ENCODE assay signal across 23 mouse cellular contexts in genomic region chr5:137699850-137700249, GRCm38 (mm10). TPM values are rescaled to one million over a fixed set of nuclear protein-coding genes. Genes with fewer than 3 reads are reported as not detected.
DNase-seq lines count a peak whose midpoint lies in the region; ATAC-seq and TF ChIP-seq lines count a peak whose summit lies in the region.
"Had no signal": no experiment of that assay in that cellular context is flagged by ENCODE, and none has a peak within 500 bp of the region (broad histone marks: within the 10 kb centered on the region; RNA-seq: fewer than 3 reads in every experiment).

No protein-coding gene starts in this region.

- no peak for DNase-seq in thymus, adult 2 months
- DNase-seq in thymus, postnatal 0 days (ENCODE audit: low spot score): no peak
- no peak for DNase-seq in liver, embryonic 14.5 days (ENCODE audit: low read depth in 3 of 3, low spot score in 3 of 3)
- no peak for DNase-seq in hindbrain, embryonic 11.5 days (ENCODE audit: low spot score)
- no peak for DNase-seq in gastrocnemius, postnatal 4 days (ENCODE audit: low spot score in 2 of 2)
- DNase-seq in gastrocnemius, postnatal 36 days: no peak
- DNase-seq: adrenal gland, adult 8-10 months; adrenal gland, postnatal 36 days; cerebellum, adult 11-12 months; cerebellum, adult 9-10 months; forebrain, postnatal 0 days; gastrocnemius, postnatal 14 days; heart, postnatal 14 days had no signal

- no peaks in the 10 kb centered on the region for H3K27me3 ChIP-seq in thymus, adult 2 months (ENCODE audit: control insufficient read depth, insufficient read depth, low read length)
- no peaks in the 10 kb centered on the region for H3K27me3 ChIP-seq in liver, embryonic 14.5 days (ENCODE audit: control insufficient read depth, insufficient read depth, low read length)
- no peaks in the 10 kb centered on the region for H3K27me3 ChIP-seq in hindbrain, embryonic 11.5 days (ENCODE audit: control insufficient read depth, insufficient read depth, low read length)
- H3K27me3 ChIP-seq: CH12.LX; embryonic facial prominence, embryonic 12.5 days; forebrain, embryonic 12.5 days; heart, embryonic 15.5 days; intestine, embryonic 15.5 days had no signal

- TF ChIP-seq CTCF in thymus, adult 2 months (IDR thresholded peaks at IDR 0.05; ENCODE audit: borderline replicate concordance, control insufficient read depth, extremely low read depth, insufficient read depth, low read length, poor library complexity): no peak
- no peak for TF ChIP-seq CTCF in liver, embryonic 14.5 days (IDR thresholded peaks at IDR 0.05; ENCODE audit: low read depth)

- H3K4me3 ChIP-seq in thymus, adult 2 months (ENCODE audit: control insufficient read depth, insufficient read depth, low read length): no peak overlapping the region
- H3K4me3 ChIP-seq in liver, embryonic 14.5 days (ENCODE audit: insufficient read depth in 1 of 2, low read depth in 2 of 2, low read length in 2 of 2): no peak overlapping the region
- H3K4me3 ChIP-seq in hindbrain, embryonic 11.5 days (ENCODE audit: low read depth, low read length): no peak overlapping the region
- H3K4me3 ChIP-seq: embryonic facial prominence, embryonic 12.5 days; forebrain, embryonic 12.5 days; heart, embryonic 15.5 days; intestine, embryonic 15.5 days had no signal

- no peak for TF ChIP-seq POLR2A in thymus, adult 2 months (IDR thresholded peaks at IDR 0.05; ENCODE audit: control insufficient read depth, extremely low read depth, insufficient read depth, low read length, poor library complexity)

- WGBS in thymus, adult 2 months: 90% methylated on average over 2 of the region's 2 CpGs
- WGBS in liver, embryonic 14.5 days (ENCODE audit: insufficient replicate concordance): 26% methylated on average over 2 of the region's 2 CpGs
- 67% methylated on average over 2 of the region's 2 CpGs for WGBS in hindbrain, embryonic 11.5 days

- peaks cover 44% of the 10 kb centered on the region for H3K4me1 ChIP-seq in thymus, adult 2 months (replicated peaks; ENCODE audit: control insufficient read depth, insufficient read depth, low read length)
- H3K4me1 ChIP-seq in liver, embryonic 14.5 days (replicated peaks; ENCODE audit: control insufficient read depth in 2 of 2, insufficient read depth in 2 of 2, low read length in 1 of 2): peaks cover 7 to 13% of the 10 kb centered on the region in 2 experiments
- H3K4me1 ChIP-seq in hindbrain, embryonic 11.5 days (replicated peaks; ENCODE audit: control insufficient read depth, insufficient read depth, low read length): no peaks in the 10 kb centered on the region
- H3K4me1 ChIP-seq: embryonic facial prominence, embryonic 12.5 days; intestine, embryonic 15.5 days had no signal

- intact Hi-C loops in gastrocnemius, postnatal 36 days (cut with DNase I): no loop called here

- H3K36me3 ChIP-seq in thymus, adult 2 months (ENCODE audit: control insufficient read depth, insufficient read depth, low read length): no peaks in the 10 kb centered on the region
- no peaks in the 10 kb centered on the region for H3K36me3 ChIP-seq in liver, embryonic 14.5 days (replicated peaks; ENCODE audit: control insufficient read depth, insufficient read depth, low read depth)
- H3K36me3 ChIP-seq in hindbrain, embryonic 11.5 days (ENCODE audit: control insufficient read depth, insufficient read depth, low read length): 0 out of 2 replicates have a peak, but pooled peaks cover 2% of the 10 kb centered on the region
- H3K36me3 ChIP-seq: embryonic facial prominence, embryonic 12.5 days; forebrain, embryonic 12.5 days; heart, embryonic 15.5 days; intestine, embryonic 15.5 days had no signal

- H3K9me3 ChIP-seq in liver, embryonic 14.5 days (ENCODE audit: control insufficient read depth, low read length): no peaks in the 10 kb centered on the region
- no peaks in the 10 kb centered on the region for H3K9me3 ChIP-seq in hindbrain, embryonic 11.5 days (ENCODE audit: control insufficient read depth, low read length)
- H3K9me3 ChIP-seq: forebrain, embryonic 12.5 days; heart, embryonic 15.5 days; intestine, embryonic 15.5 days had no signal

- no peak overlapping the region for H3K9ac ChIP-seq in liver, embryonic 14.5 days (replicated peaks)
- no peak overlapping the region for H3K9ac ChIP-seq in hindbrain, embryonic 11.5 days (ENCODE audit: low read depth, low read length)
- H3K9ac ChIP-seq: embryonic facial prominence, embryonic 12.5 days; forebrain, embryonic 12.5 days; forebrain, postnatal 0 days; heart, embryonic 15.5 days; hindbrain, embryonic 14.5 days; intestine, embryonic 15.5 days had no signal

- peak; percentile 36; the same call in 1 of the 2 replicates for ATAC-seq in common myeloid progenitor, adult 5-6 weeks (replicated peaks; ENCODE audit: low read depth, poor library complexity, severe bottlenecking)
- ATAC-seq in liver, embryonic 14.5 days (ENCODE audit: insufficient read depth): peak; percentile 81
- peak; percentile 92 for ATAC-seq in megakaryocyte-erythroid progenitor cell, adult 5-6 weeks (replicated peaks; ENCODE audit: low FRiP score, low TSS enrichment, poor library complexity, severe bottlenecking)
- ATAC-seq in hindbrain, embryonic 11.5 days (ENCODE audit: low FRiP score): no peak
- ATAC-seq: forebrain, postnatal 0 days; intestine, embryonic 15.5 days had no signal

- peak overlapping the region; percentile 88 for H3K27ac ChIP-seq in thymus, adult 2 months (ENCODE audit: control insufficient read depth, insufficient read depth, low read length)
- peak overlapping the region; percentile 14; the same call in 1 of the 2 replicates for H3K27ac ChIP-seq in liver, embryonic 14.5 days
- H3K27ac ChIP-seq in hindbrain, embryonic 11.5 days (ENCODE audit: low read depth, low read length): no peak overlapping the region
- H3K27ac ChIP-seq: embryonic facial prominence, embryonic 12.5 days; forebrain, embryonic 12.5 days; heart, embryonic 15.5 days; hindbrain, embryonic 14.5 days; intestine, embryonic 15.5 days had no signal

- no peak overlapping the region for H3K4me2 ChIP-seq in liver, embryonic 14.5 days (ENCODE audit: low read depth)
- H3K4me2 ChIP-seq in hindbrain, embryonic 11.5 days (replicated peaks; ENCODE audit: low read depth, low read length): no peak overlapping the region
- H3K4me2 ChIP-seq: embryonic facial prominence, embryonic 12.5 days; forebrain, embryonic 12.5 days; heart, embryonic 11.5 days; heart, embryonic 15.5 days; hindbrain, embryonic 14.5 days; intestine, embryonic 15.5 days had no signal

- TF ChIP-seq EP300 in liver, embryonic 14.5 days (IDR thresholded peaks at IDR 0.05; ENCODE audit: low read depth): peak; percentile 52

RNA-seq across cellular contexts. Expression of gene Agfg2, which starts 15.3 kb away (rescaled TPM):
- polyA plus RNA-seq in thymus, adult 2 months (2012; rRNA removed): 205 and 213 TPM in 2 replicates
- 109 and 142 TPM in 2 replicates for polyA plus RNA-seq in thymus, postnatal 0 days (2015; fragmentation: Nextera tagmentation; extraction: Ambion mirVana)
- 10.1 and 15.7 TPM in 2 replicates for total RNA-seq in common myeloid progenitor, adult 5-6 weeks (2017)
- 22.4 and 24.6 TPM in 2 replicates for polyA plus RNA-seq in liver, embryonic 14.5 days (2012; rRNA removed)
- 20.5 and 24.7 TPM in 2 replicates for polyA plus RNA-seq in liver, embryonic 14.5 days (2014; fragmentation: Nextera tagmentation; extraction: Ambion mirVana)
- total RNA-seq in megakaryocyte-erythroid progenitor cell, adult 5-6 weeks (2014; fragmentation: Nextera tagmentation): 22.7 and 37.5 TPM in 2 replicates
- total RNA-seq in megakaryocyte-erythroid progenitor cell, adult 5-6 weeks (2017): 17.0 TPM in 2 replicates
- 13.7 TPM in 2 replicates for polyA plus RNA-seq in hindbrain, embryonic 11.5 days (2014; fragmentation: Nextera tagmentation; extraction: Ambion mirVana)
- 1 to 10 TPM; 7.8 to 7.9 TPM for total RNA-seq in gastrocnemius, postnatal 4 days (2021)
- 1 to 10 TPM; 3.8 to 4.6 TPM for total RNA-seq in gastrocnemius, postnatal 36 days (2021)

RNA-seq across cellular contexts. Expression of gene Nyap1, which starts 41.6 kb away (rescaled TPM):
- polyA plus RNA-seq in thymus, adult 2 months (2012; rRNA removed): 97.2 and 110 TPM in 2 replicates
- polyA plus RNA-seq in thymus, postnatal 0 days (2015; fragmentation: Nextera tagmentation; extraction: Ambion mirVana): 7.2 and 8.8 TPM in 2 replicates
- total RNA-seq in common myeloid progenitor, adult 5-6 weeks (2017): 0.05 TPM in 1 of 2 replicates, not detected in the other
- polyA plus RNA-seq in liver, embryonic 14.5 days (2012; rRNA removed): 0.96 and 1.2 TPM in 2 replicates
- polyA plus RNA-seq in liver, embryonic 14.5 days (2014; fragmentation: Nextera tagmentation; extraction: Ambion mirVana): 0.03 and 0.05 TPM in 2 replicates
- 0.57 TPM in 1 of 2 replicates, not detected in the other for total RNA-seq in megakaryocyte-erythroid progenitor cell, adult 5-6 weeks (2014; fragmentation: Nextera tagmentation)
- not detected in 2 replicates for total RNA-seq in megakaryocyte-erythroid progenitor cell, adult 5-6 weeks (2017)
- 2.9 and 5.3 TPM in 2 replicates for polyA plus RNA-seq in hindbrain, embryonic 11.5 days (2014; fragmentation: Nextera tagmentation; extraction: Ambion mirVana)
- total RNA-seq in gastrocnemius, postnatal 4 days (2021): 1 to 10 TPM in 1 of 2 experiments, under 1 TPM in 1; 0.73 to 1.2 TPM
- total RNA-seq in gastrocnemius, postnatal 36 days (2021): under 1 TPM; 0.20 to 0.28 TPM

RNA-seq across cellular contexts. Expression of gene Tsc22d4, which starts 45.7 kb away (rescaled TPM):
- polyA plus RNA-seq in thymus, adult 2 months (2012; rRNA removed): 670 and 672 TPM in 2 replicates
- polyA plus RNA-seq in thymus, postnatal 0 days (2015; fragmentation: Nextera tagmentation; extraction: Ambion mirVana): 353 and 419 TPM in 2 replicates
- 86.7 and 97.2 TPM in 2 replicates for total RNA-seq in common myeloid progenitor, adult 5-6 weeks (2017)
- polyA plus RNA-seq in liver, embryonic 14.5 days (2012; rRNA removed): 23.0 and 26.8 TPM in 2 replicates
- 49.7 and 62.2 TPM in 2 replicates for polyA plus RNA-seq in liver, embryonic 14.5 days (2014; fragmentation: Nextera tagmentation; extraction: Ambion mirVana)
- total RNA-seq in megakaryocyte-erythroid progenitor cell, adult 5-6 weeks (2014; fragmentation: Nextera tagmentation): 45.4 and 55.2 TPM in 2 replicates
- total RNA-seq in megakaryocyte-erythroid progenitor cell, adult 5-6 weeks (2017): 43.0 and 66.3 TPM in 2 replicates
- 56.4 and 64.0 TPM in 2 replicates for polyA plus RNA-seq in hindbrain, embryonic 11.5 days (2014; fragmentation: Nextera tagmentation; extraction: Ambion mirVana)
- total RNA-seq in gastrocnemius, postnatal 4 days (2021): 100 to 1,000 TPM; 162 to 187 TPM
- 10 to 100 TPM; 52.2 to 55.6 TPM for total RNA-seq in gastrocnemius, postnatal 36 days (2021)

RNA-seq across cellular contexts. Expression of gene Irs3, which starts 54.3 kb away (rescaled TPM):
- 2.2 and 2.5 TPM in 2 replicates for polyA plus RNA-seq in thymus, adult 2 months (2012; rRNA removed)
- 0.09 TPM in 1 of 2 replicates, not detected in the other for polyA plus RNA-seq in thymus, postnatal 0 days (2015; fragmentation: Nextera tagmentation; extraction: Ambion mirVana)
- total RNA-seq in common myeloid progenitor, adult 5-6 weeks (2017): not detected in 2 replicates
- 0.02 TPM in 2 replicates for polyA plus RNA-seq in liver, embryonic 14.5 days (2012; rRNA removed)
- polyA plus RNA-seq in liver, embryonic 14.5 days (2014; fragmentation: Nextera tagmentation; extraction: Ambion mirVana): not detected in 2 replicates
- total RNA-seq in megakaryocyte-erythroid progenitor cell, adult 5-6 weeks (2014; fragmentation: Nextera tagmentation): not detected in 2 replicates
- total RNA-seq in megakaryocyte-erythroid progenitor cell, adult 5-6 weeks (2017): 0.80 TPM in 1 of 2 replicates, not detected in the other
- 0.22 and 0.38 TPM in 2 replicates for polyA plus RNA-seq in hindbrain, embryonic 11.5 days (2014; fragmentation: Nextera tagmentation; extraction: Ambion mirVana)
- 1 to 10 TPM in 1 of 2 experiments, under 1 TPM in 1; 0.59 to 1.2 TPM for total RNA-seq in gastrocnemius, postnatal 4 days (2021)
- total RNA-seq in gastrocnemius, postnatal 36 days (2021): under 1 TPM; 0.47 to 0.48 TPM
- total RNA-seq: CH12.LX; hematopoietic stem cell, adult 5-6 weeks had no signal
- polyA plus RNA-seq: forebrain, embryonic 12.5 days had no signal

RNA-seq across cellular contexts. Expression of gene Sap25, which starts 58.7 kb away (rescaled TPM):
- polyA plus RNA-seq in thymus, adult 2 months (2012; rRNA removed): 576 and 646 TPM in 2 replicates
- polyA plus RNA-seq in thymus, postnatal 0 days (2015; fragmentation: Nextera tagmentation; extraction: Ambion mirVana): 30.0 and 32.9 TPM in 2 replicates
- total RNA-seq in common myeloid progenitor, adult 5-6 weeks (2017): 5.6 and 9.3 TPM in 2 replicates
- polyA plus RNA-seq in liver, embryonic 14.5 days (2012; rRNA removed): 12.7 and 13.7 TPM in 2 replicates
- 2.3 and 2.9 TPM in 2 replicates for polyA plus RNA-seq in liver, embryonic 14.5 days (2014; fragmentation: Nextera tagmentation; extraction: Ambion mirVana)
- total RNA-seq in megakaryocyte-erythroid progenitor cell, adult 5-6 weeks (2014; fragmentation: Nextera tagmentation): 45.8 and 69.9 TPM in 2 replicates
- 10.0 and 12.9 TPM in 2 replicates for total RNA-seq in megakaryocyte-erythroid progenitor cell, adult 5-6 weeks (2017)
- 7.1 TPM in 2 replicates for polyA plus RNA-seq in hindbrain, embryonic 11.5 days (2014; fragmentation: Nextera tagmentation; extraction: Ambion mirVana)
- 1 to 10 TPM; 3.2 to 3.8 TPM for total RNA-seq in gastrocnemius, postnatal 4 days (2021)
- 1 to 10 TPM; 2.3 to 2.7 TPM for total RNA-seq in gastrocnemius, postnatal 36 days (2021)
